Mouse (Mus musculus) liver, embryonic 11.5 days (tissue): Measurements from ENCODE around the gene Mettl24. TPM values are rescaled to one million over a fixed set of nuclear protein-coding genes. Genes with fewer than 3 reads are reported as not detected.

Experiments
- ATAC-seq: fragments of 200-750 bp; cut with Nextera tagmentation; replicated peaks from 2 replicates; pipeline ENCODE4 v1.8.0; 2017; ENCODE audit warnings: moderate number of reproducible peaks, mild to moderate bottlenecking, moderate TSS enrichment, moderate library complexity; ENCODE audit not compliant: low FRiP score
- DNase-seq: peaks from one replicate; pipeline ENCODE4 v3.0.0-alpha.2; 2017; ENCODE audit warnings: low spot score
- H3K27ac ChIP-seq: fragments of 300-500 bp; sonication (generic); 2 replicates; pipeline ENCODE4 v1.5.1; 2014; ENCODE audit warnings: mild to moderate bottlenecking, low read depth, low read length, control low read depth
- H3K27me3 ChIP-seq: fragments of 300-500 bp; sonication (generic); replicated peaks from 2 replicates; pipeline ENCODE4 v1.6.1; 2014; ENCODE audit warnings: low read length, mixed read lengths; ENCODE audit not compliant: control insufficient read depth, insufficient read depth
- H3K36me3 ChIP-seq: fragments of 300-500 bp; sonication (generic); 2 replicates; pipeline ENCODE4 v1.6.1; 2014; ENCODE audit warnings: mild to moderate bottlenecking, low read length, moderate library complexity, mixed read lengths; ENCODE audit not compliant: control insufficient read depth, insufficient read depth
- H3K4me1 ChIP-seq: fragments of 300-500 bp; sonication (generic); replicated peaks from 2 replicates; pipeline ENCODE4 v1.6.1; 2014; ENCODE audit warnings: low read length, mixed read lengths; ENCODE audit not compliant: control insufficient read depth, insufficient read depth
- H3K4me2 ChIP-seq: fragments of 300-500 bp; sonication (generic); 2 replicates; pipeline ENCODE4 v1.6.1; 2014; ENCODE audit warnings: mild to moderate bottlenecking, control low read depth, moderate library complexity
- H3K4me3 ChIP-seq: fragments of 300-500 bp; sonication (generic); 2 replicates; pipeline ENCODE4 v1.5.1; 2014; ENCODE audit warnings: low read depth, low read length, control low read depth
- H3K9ac ChIP-seq: fragments of 300-500 bp; sonication (generic); 2 replicates; pipeline ENCODE4 v1.6.1; 2014; ENCODE audit warnings: low read depth, low read length, control low read depth
- H3K9me3 ChIP-seq: fragments of 300-500 bp; sonication (generic); 2 replicates; pipeline ENCODE4 v1.6.1; 2016; ENCODE audit warnings: low read length, inconsistent platforms, mixed read lengths; ENCODE audit not compliant: control insufficient read depth
- WGBS: fragments of 180-500 bp; shearing (Covaris S2); extraction: QIAGEN DNeasy Blood & Tissue Kit; methylation state at CpG from one replicate; pipeline ENCODE4 v1.1.7; 2014; 5-methylcytosine and 5-hydroxymethylcytosine counted together
- polyA plus RNA-seq: library from polyadenylated mRNA; unstranded; fragments of >200 nt; fragmentation: Nextera tagmentation; extraction: Ambion mirVana; gene quantifications from 2 replicates; pipeline ENCODE4 v1.2.1, GENCODE M21; 2014

Mettl24 gene
- polyA plus RNA-seq, 1 experiment from 2014 or later = 1.1 TPM

DNA sequence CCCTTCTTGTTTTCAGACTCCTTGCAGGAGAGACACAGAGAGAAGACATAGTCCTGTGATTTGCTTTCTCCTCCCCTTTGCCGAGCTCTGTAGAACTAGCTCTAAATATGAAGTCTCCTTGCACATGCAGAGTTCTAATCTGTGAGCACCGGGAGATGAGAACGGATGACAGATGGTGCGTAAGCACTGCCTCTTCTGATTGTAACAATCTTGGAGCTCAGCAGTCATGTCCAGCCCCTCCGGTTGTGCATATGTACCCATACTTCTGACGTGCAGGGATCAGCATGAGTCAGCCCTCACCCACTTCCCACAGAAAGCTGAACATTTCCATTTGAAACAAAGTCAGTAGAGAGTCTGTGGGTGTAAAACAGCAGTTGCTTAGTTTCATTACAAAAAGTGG is 5.2 kb downstream of the Mettl24 start:
- DNase-seq (no peak), ATAC-seq (no peak)
- Histone ChIP-seq H3K27me3 (peaks cover 15% of the 10 kb centered on the region), H3K4me3 (no peak overlapping the region), H3K27ac (no peak overlapping the region), H3K9ac (no peak overlapping the region), H3K4me1 (no peaks in the 10 kb centered on the region), H3K36me3 (no peaks in the 10 kb centered on the region), H3K4me2 (no peak overlapping the region), H3K9me3 (no peaks in the 10 kb centered on the region)
- WGBS = 70% methylated on average over 6 of the region's 6 CpGs

DNA sequence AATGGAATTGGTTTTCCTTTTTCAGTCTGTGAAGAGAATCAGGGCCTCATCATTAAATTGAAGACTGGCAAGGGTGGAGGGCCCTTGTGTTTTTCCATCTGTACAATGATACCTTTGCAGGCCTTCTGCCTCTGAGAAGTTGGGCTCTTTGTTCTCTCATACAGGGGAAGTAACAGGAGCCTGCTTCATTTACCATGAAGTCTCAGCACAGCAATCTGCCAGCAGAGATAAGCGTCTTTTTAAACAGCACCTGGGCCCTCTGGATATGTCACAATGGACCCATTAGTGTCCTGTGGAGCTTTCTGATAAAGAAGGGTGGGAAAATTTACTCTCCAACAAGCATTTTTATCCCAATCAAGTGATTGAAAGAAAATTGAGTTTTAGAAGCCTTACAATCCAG is 5.8 kb downstream of the Mettl24 start:
- Histone ChIP-seq H3K4me1 (no peaks in the 10 kb centered on the region), H3K36me3 (no peaks in the 10 kb centered on the region), H3K4me2 (no peak overlapping the region), H3K27ac (no peak overlapping the region), H3K9me3 (no peaks in the 10 kb centered on the region), H3K9ac (no peak overlapping the region), H3K4me3 (no peak overlapping the region), H3K27me3 (peaks cover 11% of the 10 kb centered on the region)
- DNase-seq = no peak
- WGBS = 39% methylated on average over 1 of the region's 1 CpGs
- no peak for ATAC-seq

DNA sequence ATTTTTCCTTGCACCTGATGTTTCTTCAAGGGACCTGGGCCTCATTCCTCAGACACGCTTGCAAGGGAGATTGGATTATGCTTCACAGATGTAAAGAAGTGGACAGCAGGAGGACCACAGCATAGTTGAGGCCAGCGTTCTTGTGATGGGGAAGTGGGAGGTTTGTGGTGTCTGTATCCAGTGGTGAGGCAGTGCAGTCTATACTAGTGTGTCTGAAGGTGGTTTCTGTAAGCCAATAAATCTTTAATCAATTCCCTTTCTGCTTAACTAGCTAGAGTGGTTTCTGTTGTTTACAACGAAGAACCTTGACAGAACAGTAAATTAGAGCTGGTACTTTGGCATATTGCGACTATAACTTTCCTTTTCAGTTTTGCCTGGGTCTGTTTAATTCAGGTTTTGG is 15.6 kb downstream of the Mettl24 start:
- H3K4me2 ChIP-seq = no peak overlapping the region
- no peaks in the 10 kb centered on the region for H3K27me3 ChIP-seq
- no peaks in the 10 kb centered on the region for H3K36me3 ChIP-seq
- DNase-seq = no peak
- no peak overlapping the region for H3K9ac ChIP-seq
- H3K9me3 ChIP-seq = no peaks in the 10 kb centered on the region
- no peak overlapping the region for H3K4me3 ChIP-seq
- ATAC-seq = no peak
- 67% methylated on average over 4 of the region's 4 CpGs for WGBS
- H3K27ac ChIP-seq = no peak overlapping the region
- H3K4me1 ChIP-seq = no peaks in the 10 kb centered on the region

DNA sequence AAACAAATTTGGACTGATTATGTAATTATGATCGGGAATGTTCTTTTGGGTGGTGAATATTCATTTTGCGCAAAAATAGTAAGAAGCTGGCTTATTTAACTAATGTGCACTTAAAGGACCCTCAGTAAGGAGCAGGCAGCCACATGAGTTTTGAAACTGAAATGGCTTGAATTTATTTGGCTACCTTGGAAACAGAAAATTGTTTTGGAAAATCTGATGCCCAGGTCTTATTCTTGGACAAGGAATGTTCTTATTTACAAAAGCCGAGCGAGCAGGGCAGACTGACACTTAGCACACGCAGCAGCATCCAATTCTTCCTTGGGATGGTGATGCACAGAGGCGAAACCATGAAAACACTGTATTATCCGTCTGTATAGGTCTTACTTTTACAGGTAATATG is 28.0 kb downstream of the Mettl24 start:
- H3K4me3 ChIP-seq = no peak overlapping the region
- no peaks in the 10 kb centered on the region for H3K36me3 ChIP-seq
- peaks cover 5% of the 10 kb centered on the region; the same call in 1 of the 2 replicates for H3K4me1 ChIP-seq
- no peak for ATAC-seq
- no peak overlapping the region for H3K9ac ChIP-seq
- WGBS = 81% methylated on average over 7 of the region's 7 CpGs
- DNase-seq = no peak
- no peaks in the 10 kb centered on the region for H3K9me3 ChIP-seq
- H3K27me3 ChIP-seq = no peaks in the 10 kb centered on the region
- no peak overlapping the region for H3K4me2 ChIP-seq
- no peak overlapping the region for H3K27ac ChIP-seq

DNA sequence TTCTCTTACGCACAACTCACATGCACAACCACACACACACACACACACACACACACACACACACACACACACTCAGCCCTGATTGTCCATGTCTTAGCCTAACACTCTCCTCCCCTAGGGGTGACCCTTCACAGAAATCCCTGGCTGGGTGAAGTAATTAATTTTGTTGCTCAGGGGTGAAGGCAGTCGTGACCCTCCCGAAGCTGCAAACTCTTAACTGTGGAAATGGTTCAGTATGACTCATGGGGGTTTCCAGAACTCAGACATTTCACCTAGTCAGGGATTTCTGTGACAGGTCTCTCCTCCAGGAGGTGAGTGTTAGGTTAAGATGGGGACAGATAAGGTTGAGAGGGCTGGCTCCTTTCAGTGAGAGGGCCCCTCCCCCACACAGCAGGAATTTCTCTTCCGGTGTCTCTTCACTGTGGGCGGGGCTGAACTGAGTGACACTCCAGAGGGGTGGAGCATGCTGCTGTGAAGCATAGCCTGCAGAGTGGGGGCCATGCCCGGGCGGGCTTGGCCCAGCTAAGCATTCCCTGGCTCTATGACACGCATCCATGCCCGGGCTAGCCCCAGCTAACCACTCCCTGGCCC is 30.0 kb downstream of the Mettl24 start:
- 30% methylated on average over 9 of the region's 9 CpGs for WGBS
- DNase-seq (no peak), ATAC-seq (peak; percentile 53; the same call in 1 of the 2 replicates)
- Histone ChIP-seq H3K9me3 (no peaks in the 10 kb centered on the region), H3K27me3 (no peaks in the 10 kb centered on the region), H3K4me2 (peak overlapping the region; percentile 12; the same call in 1 of the 2 replicates), H3K9ac (no peak overlapping the region), H3K27ac (no peak overlapping the region), H3K4me3 (no peak overlapping the region), H3K36me3 (no peaks in the 10 kb centered on the region), H3K4me1 (peaks cover 5% of the 10 kb centered on the region; the same call in 1 of the 2 replicates)

DNA sequence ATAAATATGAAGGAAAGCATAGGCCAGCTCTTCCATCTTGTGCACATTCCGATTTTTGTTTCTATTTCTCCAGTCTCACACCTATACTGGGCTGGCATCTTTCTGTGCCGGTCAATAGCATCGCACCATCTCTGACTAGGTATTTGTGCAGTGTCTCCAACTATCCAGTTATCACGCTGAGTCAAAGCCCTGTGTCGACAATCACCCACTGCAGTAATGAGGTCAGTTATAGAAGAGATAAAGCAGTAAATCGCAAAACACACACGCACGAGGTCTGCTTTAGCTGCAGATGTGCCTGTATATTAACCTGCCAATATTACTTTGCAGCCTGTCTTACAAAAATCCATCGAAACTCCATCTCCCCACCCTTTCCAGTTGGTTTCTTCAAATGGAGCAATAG is 30.7 kb downstream of the Mettl24 start:
- H3K36me3 ChIP-seq = no peaks in the 10 kb centered on the region
- ATAC-seq (no peak), DNase-seq (no peak)
- H3K4me1 ChIP-seq = peaks cover 5% of the 10 kb centered on the region; the same call in 1 of the 2 replicates
- no peak overlapping the region for H3K9ac ChIP-seq
- H3K27ac ChIP-seq = no peak overlapping the region
- no peaks in the 10 kb centered on the region for H3K9me3 ChIP-seq
- no peaks in the 10 kb centered on the region for H3K27me3 ChIP-seq
- H3K4me3 ChIP-seq = no peak overlapping the region
- WGBS = 64% methylated on average over 9 of the region's 9 CpGs
- H3K4me2 ChIP-seq = no peak overlapping the region

DNA sequence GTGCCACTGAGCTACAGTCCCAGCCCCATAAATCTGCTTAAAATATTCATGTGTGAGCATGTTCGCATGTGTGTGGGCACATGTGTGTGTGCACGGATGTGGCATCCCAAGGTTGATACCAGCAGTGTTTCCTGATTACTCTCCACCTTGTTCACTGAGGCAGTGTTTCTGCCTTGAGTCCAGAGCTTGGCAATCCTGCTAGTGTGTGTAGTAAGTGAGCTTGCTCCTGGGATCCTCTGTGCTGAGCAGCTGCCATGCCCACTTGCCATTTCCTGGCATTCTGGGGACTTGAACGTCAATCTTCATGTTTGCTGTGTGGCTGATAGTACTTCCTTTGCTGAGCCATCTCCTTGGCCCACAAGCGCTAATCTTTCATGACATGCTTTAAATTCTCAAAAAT is 32.1 kb downstream of the Mettl24 start:
- no peaks in the 10 kb centered on the region for H3K9me3 ChIP-seq
- WGBS = 78% methylated on average over 4 of the region's 4 CpGs
- ATAC-seq = no peak

DNA sequence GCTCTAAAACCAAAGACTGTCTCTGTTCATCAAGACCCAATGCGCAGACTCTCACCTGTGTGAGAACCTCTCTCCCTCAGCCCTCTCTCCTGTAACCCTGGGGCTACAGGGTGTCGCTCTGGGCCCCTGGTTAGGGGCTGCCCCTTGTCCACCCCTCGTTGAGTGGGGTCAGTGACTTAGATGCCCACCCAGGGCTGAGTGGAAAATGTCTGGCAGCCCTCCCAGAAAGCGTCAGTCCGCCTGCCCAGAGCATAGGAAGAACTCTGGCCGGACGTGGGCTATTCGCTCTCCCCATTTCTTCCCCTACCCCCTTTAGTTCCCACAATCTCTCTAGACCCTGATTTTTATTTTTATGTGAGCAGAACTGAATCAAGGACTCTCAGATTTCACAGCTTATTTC is 33.2 kb downstream of the Mettl24 start:
- H3K27ac ChIP-seq = no peak overlapping the region
- H3K9ac ChIP-seq = no peak overlapping the region
- H3K4me1 ChIP-seq = peaks cover 5% of the 10 kb centered on the region; the same call in 1 of the 2 replicates
- H3K9me3 ChIP-seq = no peaks in the 10 kb centered on the region
- DNase-seq (peak; percentile 22), ATAC-seq (no peak)
- no peak overlapping the region for H3K4me2 ChIP-seq
- WGBS = 73% methylated on average over 8 of the region's 8 CpGs
- H3K27me3 ChIP-seq = no peaks in the 10 kb centered on the region
- no peak overlapping the region for H3K4me3 ChIP-seq
- H3K36me3 ChIP-seq = no peaks in the 10 kb centered on the region

More for the DNA sequence above, 32.1 kb downstream of the Mettl24 start:
- Histone ChIP-seq H3K27me3 (no peaks in the 10 kb centered on the region), H3K27ac (no peak overlapping the region), H3K4me3 (no peak overlapping the region), H3K4me1 (peaks cover 5% of the 10 kb centered on the region; the same call in 1 of the 2 replicates), H3K9ac (no peak overlapping the region), H3K36me3 (no peaks in the 10 kb centered on the region), H3K4me2 (no peak overlapping the region)
- peak; percentile 21 for DNase-seq

DNA sequence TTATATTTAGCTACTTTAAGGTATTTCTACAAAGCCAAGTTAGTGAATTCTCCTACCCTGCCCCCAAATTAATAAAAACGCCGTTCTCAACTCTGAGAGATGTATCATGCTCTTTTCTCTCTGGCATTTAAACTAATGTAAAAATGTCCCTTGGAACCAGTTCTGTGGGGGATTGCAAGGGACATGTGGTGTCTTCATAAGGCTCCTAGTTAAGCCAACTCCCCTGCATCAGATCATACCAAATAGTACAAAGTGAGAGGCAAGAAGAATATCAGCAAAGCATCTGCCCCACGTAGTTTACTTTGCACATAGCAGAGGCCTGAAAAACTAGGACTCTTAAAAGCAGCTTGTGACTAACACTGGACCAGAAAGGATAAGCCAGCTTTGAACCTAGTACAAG is 33.6 kb downstream of the Mettl24 start:
- Histone ChIP-seq H3K4me3 (no peak overlapping the region), H3K9ac (no peak overlapping the region), H3K9me3 (no peaks in the 10 kb centered on the region), H3K4me2 (no peak overlapping the region), H3K27ac (no peak overlapping the region), H3K4me1 (peaks cover 5% of the 10 kb centered on the region; the same call in 1 of the 2 replicates), H3K27me3 (no peaks in the 10 kb centered on the region), H3K36me3 (no peaks in the 10 kb centered on the region)
- 82% methylated on average over 3 of the region's 3 CpGs for WGBS
- ATAC-seq (no peak), DNase-seq (no peak)
